Mouse (Mus musculus): ENCODE data around the gene Gm7995.
"Not testable (repeated sequence)": the region's sequence is repeated elsewhere in the genome, so short reads cannot be mapped to it uniquely, and the experiment has no call there.

Gene Gm7995

GRCm38 (mm10) chr14:42309910-42310309 lies at the start of gene Gm7995:
Gm7995 (plus strand) TSS chr14:42310210.
- not testable (repeated sequence) for DNase-seq (ENCODE audit: extremely low spot score)

GRCm38 (mm10) chr14:42297258-42297657 lies 12.8 kb upstream of the Gm7995 start, which contains the start of gene Gm9611:
Gm9611 (minus strand) TSS chr14:42297358.
- DNase-seq (ENCODE audit: extremely low spot score): not testable (repeated sequence)

All from embryo, embryonic 9.5 days (tissue).